In genomic region chrX:150458136-150458535, GRCm38 (mm10) we compare ENCODE assay signal across 9 mouse cellular contexts. TPM values are rescaled to one million over a fixed set of nuclear protein-coding genes. Genes with fewer than 3 reads are reported as not detected.
DNase-seq lines count a peak whose midpoint lies in the region; ATAC-seq lines count a peak whose summit lies in the region.
"Had no signal": no experiment of that assay in that cellular context is flagged by ENCODE, and none has a peak within 500 bp of the region (broad histone marks: within the 10 kb centered on the region; RNA-seq: fewer than 3 reads in every experiment).

No protein-coding gene starts in this region.

- H3K9ac ChIP-seq in heart, embryonic 13.5 days: 0 out of 2 replicates have a peak overlapping the region, but pooled peaks have one; percentile 62
- no peak overlapping the region for H3K9ac ChIP-seq in hindbrain, embryonic 12.5 days
- H3K9ac ChIP-seq in midbrain, embryonic 13.5 days (replicated peaks): peak overlapping the region; percentile 39; the same call in 1 of the 2 replicates

- peaks cover 6% of the 10 kb centered on the region for H3K4me1 ChIP-seq in heart, embryonic 13.5 days
- H3K4me1 ChIP-seq in hindbrain, embryonic 12.5 days: no peaks in the 10 kb centered on the region; the same call in 1 of the 2 replicates
- H3K4me1 ChIP-seq in midbrain, embryonic 13.5 days (replicated peaks): peaks cover 6% of the 10 kb centered on the region; the same call in 1 of the 2 replicates

- peak overlapping the region; percentile 65 for H3K4me2 ChIP-seq in heart, embryonic 13.5 days
- peak overlapping the region; percentile 44 for H3K4me2 ChIP-seq in hindbrain, embryonic 12.5 days (replicated peaks)
- peak overlapping the region; percentile 51 for H3K4me2 ChIP-seq in midbrain, embryonic 13.5 days (replicated peaks)

- H3K27me3 ChIP-seq in heart, embryonic 13.5 days (replicated peaks): no peaks in the 10 kb centered on the region
- H3K27me3 ChIP-seq in hindbrain, embryonic 12.5 days: no peaks in the 10 kb centered on the region
- H3K27me3 ChIP-seq in midbrain, embryonic 13.5 days: no peaks in the 10 kb centered on the region
- H3K27me3 ChIP-seq: Patski had no signal

- H3K36me3 ChIP-seq in heart, embryonic 13.5 days: no peaks in the 10 kb centered on the region
- H3K36me3 ChIP-seq in hindbrain, embryonic 12.5 days: no peaks in the 10 kb centered on the region
- H3K36me3 ChIP-seq in midbrain, embryonic 13.5 days: no peaks in the 10 kb centered on the region

- H3K27ac ChIP-seq in heart, embryonic 13.5 days (replicated peaks): no peak overlapping the region
- peak overlapping the region; percentile 40; the same call in 1 of the 2 replicates for H3K27ac ChIP-seq in hindbrain, embryonic 12.5 days
- no peak overlapping the region for H3K27ac ChIP-seq in midbrain, embryonic 13.5 days

- DNase-seq in heart, postnatal 4 days: no peak
- peak; percentile 33 for DNase-seq in brain, adult 2 months (ENCODE audit: low read depth, low spot score)
- DNase-seq in urinary bladder, postnatal 14 days (ENCODE audit: low spot score): no peak
- no peak for DNase-seq in frontal cortex, postnatal 36 days (ENCODE audit: low spot score in 2 of 2)
- no peak for DNase-seq in kidney, postnatal 10 days

- no peaks in the 10 kb centered on the region for H3K9me3 ChIP-seq in heart, embryonic 13.5 days
- H3K9me3 ChIP-seq in hindbrain, embryonic 12.5 days (replicated peaks): no peaks in the 10 kb centered on the region
- no peaks in the 10 kb centered on the region for H3K9me3 ChIP-seq in midbrain, embryonic 13.5 days

- peak overlapping the region; percentile 57 for H3K4me3 ChIP-seq in heart, embryonic 13.5 days
- H3K4me3 ChIP-seq in hindbrain, embryonic 12.5 days: peak overlapping the region; percentile 12
- H3K4me3 ChIP-seq in midbrain, embryonic 13.5 days (replicated peaks): peak overlapping the region; percentile 40

- no peak for ATAC-seq in heart, embryonic 13.5 days (ENCODE audit: extremely low read depth, insufficient number of reproducible peaks, low FRiP score, low TSS enrichment)
- ATAC-seq in hindbrain, embryonic 12.5 days (ENCODE audit: low FRiP score): peak; percentile 67; the same call in 1 of the 2 replicates
- peak; percentile 79 for ATAC-seq in midbrain, embryonic 13.5 days

- WGBS in heart, embryonic 13.5 days: 34% methylated on average over 3 of the region's 3 CpGs
- WGBS in hindbrain, embryonic 12.5 days: 49% methylated on average over 3 of the region's 3 CpGs
- WGBS in midbrain, embryonic 13.5 days: 44% methylated on average over 3 of the region's 3 CpGs

RNA-seq across cellular contexts. Expression of gene Tmem29, which starts 0.8 kb away (rescaled TPM):
- 17.9 and 19.4 TPM in 2 replicates for polyA plus RNA-seq in heart, embryonic 13.5 days (2015; fragmentation: Nextera tagmentation; extraction: Ambion mirVana)
- total RNA-seq in heart, postnatal 4 days (2021): 1 to 10 TPM; 8.2 to 8.4 TPM
- 44.8 and 45.4 TPM in 2 replicates for polyA plus RNA-seq in hindbrain, embryonic 12.5 days (2016; fragmentation: Nextera tagmentation; extraction: Ambion mirVana)
- 65.0 and 69.3 TPM in 2 replicates for polyA plus RNA-seq in midbrain, embryonic 13.5 days (2015; fragmentation: Nextera tagmentation; extraction: Ambion mirVana)
